Mouse (Mus musculus): ENCODE measurements around the gene Rhox3a.
"Not testable (repeated sequence)": the region's sequence is repeated elsewhere in the genome, so short reads cannot be mapped to it uniquely, and the experiment has no call there.

The Rhox3a gene

DNA sequence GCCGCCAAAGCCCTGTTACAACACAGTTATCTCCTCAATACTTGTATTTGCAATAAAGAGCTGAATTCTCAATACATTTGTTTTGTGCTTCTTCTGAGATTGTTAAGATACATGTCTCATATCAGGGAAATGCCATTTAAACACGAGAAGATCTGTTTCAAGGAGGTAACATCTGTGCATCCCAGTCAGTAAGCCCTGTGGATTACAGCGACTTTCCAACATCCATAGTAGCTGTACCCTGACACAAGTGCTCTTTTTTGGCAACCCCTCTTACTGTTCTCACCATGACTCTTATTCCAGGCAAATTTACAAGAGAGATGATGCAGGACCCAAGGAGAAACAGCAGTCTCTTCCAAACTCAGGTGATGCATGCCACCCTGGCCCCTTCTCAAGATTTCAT lies at the start of gene Rhox3a:
Gene Rhox3a, plus strand, starts transcription at position 301 of the 400 bp plus-strand sequence.
- not testable (repeated sequence) for DNase-seq (ENCODE audit: low spot score)

DNA sequence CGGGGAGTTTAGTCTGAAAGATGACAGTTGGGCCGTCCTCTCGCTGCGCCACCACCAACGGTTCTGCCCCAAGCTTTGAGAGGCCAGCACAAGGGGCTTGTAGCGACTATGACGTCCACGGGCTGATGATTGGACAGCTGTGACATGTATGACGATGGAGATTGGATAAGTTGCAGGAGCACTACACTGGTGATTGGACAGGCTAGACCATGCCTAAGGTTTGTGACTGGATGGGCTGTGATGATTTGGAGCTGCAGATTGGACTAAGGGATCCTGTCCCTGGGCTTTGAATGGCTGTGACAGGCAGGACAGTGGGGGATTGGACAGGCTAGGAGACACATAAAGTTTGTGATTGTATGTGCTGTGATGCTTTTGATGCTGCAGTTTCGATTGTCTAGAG lies 38.8 kb upstream of the Rhox3a start, which contains the start of gene Gm9:
Gene Gm9, minus strand, starts transcription at position 101 of the 400 bp plus-strand sequence.
- no peak for DNase-seq (ENCODE audit: low spot score)

DNA sequence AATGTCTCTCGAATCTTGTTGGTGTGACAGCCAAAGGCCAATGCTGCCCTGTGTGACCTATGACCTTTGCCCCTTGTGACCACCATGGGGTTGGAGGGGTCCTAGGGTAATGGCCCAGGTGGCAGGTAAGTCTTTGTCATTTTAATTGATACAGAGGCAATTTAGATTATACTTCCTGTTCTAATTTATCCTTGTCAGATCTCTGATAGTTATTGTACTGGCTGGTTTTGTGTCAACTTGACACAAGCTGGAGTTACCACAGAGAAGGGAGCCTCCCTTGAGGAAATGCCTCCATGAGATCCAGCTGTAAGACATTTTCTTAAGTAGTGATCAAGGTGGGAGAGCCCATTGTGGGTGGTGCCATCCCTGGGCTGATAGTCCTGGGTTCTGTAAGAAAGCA lies 27.6 kb upstream of the Rhox3a start, which contains the start of gene Rhox1:
Gene Rhox1, minus strand, starts transcription at position 101 of the 400 bp plus-strand sequence.
- not testable (repeated sequence) for DNase-seq (ENCODE audit: low spot score)

DNA sequence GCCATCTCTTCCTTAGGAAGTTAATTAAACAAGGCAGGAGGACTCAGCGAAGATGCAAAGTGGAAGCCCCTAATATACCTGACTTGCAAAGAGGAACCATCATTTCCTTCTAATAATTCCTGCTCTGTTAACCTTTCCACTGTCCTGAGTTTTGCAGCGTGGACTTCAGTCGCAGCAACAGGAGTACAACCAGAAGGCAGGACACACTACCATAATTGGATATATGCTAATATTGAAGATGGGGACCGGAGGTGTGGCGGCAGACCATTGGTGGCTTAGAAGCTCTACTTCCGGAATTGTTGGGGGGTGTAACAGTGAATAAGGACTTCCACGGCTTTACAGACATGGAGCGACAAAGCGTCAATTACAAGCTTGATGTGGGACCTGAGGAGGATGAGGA lies 5.0 kb upstream of the Rhox3a start, which contains the start of gene Rhox2a:
Gene Rhox2a, plus strand, starts transcription at position 301 of the 400 bp plus-strand sequence.
- DNase-seq (ENCODE audit: low spot score): not testable (repeated sequence)

DNA sequence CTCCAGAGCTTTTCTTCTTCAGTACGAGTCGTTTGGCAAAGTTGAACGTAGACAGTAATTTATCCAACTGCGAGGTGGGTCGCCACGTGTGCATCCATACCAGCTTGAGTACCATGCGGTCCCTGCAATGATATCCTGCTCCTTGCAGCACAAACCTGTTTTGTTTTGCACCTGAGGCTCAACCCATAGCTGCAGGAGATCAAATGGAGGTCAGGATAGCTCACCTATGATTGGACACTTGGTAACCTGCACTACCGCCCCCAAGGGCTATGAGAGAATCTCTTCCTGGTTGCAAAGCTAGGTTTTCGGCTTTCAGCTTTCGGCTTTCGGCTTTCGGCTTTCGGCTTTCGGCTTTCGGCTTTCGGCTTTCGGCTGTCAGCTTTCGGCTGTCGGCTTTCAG lies 15.3 kb downstream of the Rhox3a start, which contains the start of gene Rhox4a:
Gene Rhox4a, plus strand, starts transcription at position 301 of the 400 bp plus-strand sequence.
- not testable (repeated sequence) for DNase-seq (ENCODE audit: low spot score)
